Mouse (Mus musculus) heart, postnatal 0 days (tissue): ENCODE measurements around the gene Rab13. TPM values are rescaled to one million over a fixed set of nuclear protein-coding genes. Genes with fewer than 3 reads are reported as not detected.

ENCODE experiments used
- ATAC-seq: fragments of 200-750 bp; cut with Nextera tagmentation; 2 replicates; pipeline ENCODE4 v1.8.0; 2017; ENCODE audit warnings: low read depth, moderate number of reproducible peaks, moderate library complexity; ENCODE audit not compliant: insufficient read depth
- DNase-seq: peaks from one replicate; pipeline ENCODE4 v3.0.0-alpha.2; 2016; ENCODE audit warnings: low spot score
- H3K27ac ChIP-seq: fragments of 300-500 bp; sonication (generic); 2 replicates; pipeline ENCODE4 v1.5.1; 2014; ENCODE audit warnings: low read depth, mild to moderate bottlenecking
- H3K27me3 ChIP-seq: fragments of 300-500 bp; sonication (generic); 2 replicates; pipeline ENCODE4 v1.6.1; 2014; ENCODE audit warnings: low read length, mixed read lengths; ENCODE audit not compliant: control insufficient read depth, insufficient read depth
- H3K36me3 ChIP-seq: fragments of 300-500 bp; sonication (generic); replicated peaks from 2 replicates; pipeline ENCODE4 v1.6.1; 2014; ENCODE audit warnings: low read length, mixed read lengths; ENCODE audit not compliant: control insufficient read depth, insufficient read depth
- H3K4me1 ChIP-seq: fragments of 300-500 bp; sonication (generic); 2 replicates; pipeline ENCODE4 v1.6.1; 2014; ENCODE audit warnings: antibody characterized with exemption; ENCODE audit not compliant: control insufficient read depth, insufficient read depth
- H3K4me2 ChIP-seq: fragments of 300-500 bp; sonication (generic); 2 replicates; pipeline ENCODE4 v1.6.1; 2014; ENCODE audit warnings: low read depth, mild to moderate bottlenecking, low read length, moderate library complexity
- H3K4me3 ChIP-seq: fragments of 300-500 bp; sonication (generic); 2 replicates; pipeline ENCODE4 v1.5.1; 2014; ENCODE audit warnings: low read depth, low read length
- H3K9ac ChIP-seq: fragments of 300-500 bp; sonication (generic); replicated peaks from 2 replicates; pipeline ENCODE4 v1.6.1; 2014; ENCODE audit warnings: low read depth, low read length, mixed read lengths
- H3K9me3 ChIP-seq: fragments of 300-500 bp; sonication (generic); replicated peaks from 2 replicates; pipeline ENCODE4 v1.6.1; 2016; ENCODE audit warnings: low read length; ENCODE audit not compliant: control insufficient read depth
- CTCF ChIP-seq: IDR thresholded peaks from 2 replicates; pipeline ENCODE4 v1.5.1; 2016; ENCODE audit warnings: antibody characterized with exemption, control low read depth, low read depth
- EP300 ChIP-seq: IDR thresholded peaks from 2 replicates; pipeline ENCODE4 v1.6.1; 2016; ENCODE audit warnings: antibody characterized with exemption, low read depth
- WGBS: fragments of 180-500 bp; shearing (Covaris S2); extraction: QIAGEN DNeasy Blood & Tissue Kit; methylation state at CpG from one replicate; pipeline ENCODE4 v1.1.7; 2014; 5-methylcytosine and 5-hydroxymethylcytosine counted together
- polyA plus RNA-seq: library from polyadenylated mRNA; unstranded; fragments of >200 nt; fragmentation: Nextera tagmentation; extraction: Ambion mirVana; gene quantifications from 2 replicates; pipeline ENCODE4 v1.2.1, GENCODE M21; 2015
- total RNA-seq: library from RNA; depleted of rRNA; stranded (reverse); fragments of >200 nt; gene quantifications from 2 replicates; pipeline ENCODE4 v1.2.3, GENCODE M21; 2014; ENCODE audit warnings: low replicate concordance

The Rab13 gene
- total and polyA plus RNA-seq, 2 experiments from 2014 or later, result 13.7 to 18.2 TPM

GRCm38 (mm10) chr3:90209908-90210566 is 3.5 kb upstream of the Rab13 start:
- ATAC-seq (no peak), DNase-seq (no peak)
- Histone ChIP-seq H3K36me3 (peaks cover 46% of the 10 kb centered on the region), H3K9me3 (no peaks in the 10 kb centered on the region), H3K4me2 (no peak overlapping the region), H3K27ac (no peak overlapping the region), H3K9ac (no peak overlapping the region), H3K4me1 (peaks cover 18% of the 10 kb centered on the region), H3K4me3 (no peak overlapping the region), H3K27me3 (no peaks in the 10 kb centered on the region)
- TF ChIP-seq CTCF, result no peak
- TF ChIP-seq EP300, result no peak
- 91% methylated on average over 5 of the region's 5 CpGs for WGBS

GRCm38 (mm10) chr3:90211475-90212398 is 1.8 kb upstream of the Rab13 start:
- H3K27ac ChIP-seq, result peak overlapping the region; percentile 14; the same call in 1 of the 2 replicates
- no peak for TF ChIP-seq CTCF
- peak overlapping the region; percentile 97; the same call in 1 of the 2 replicates for H3K9ac ChIP-seq
- 64% methylated on average over 13 of the region's 13 CpGs for WGBS
- H3K4me1 ChIP-seq, result peaks cover 18% of the 10 kb centered on the region
- peaks cover 46% of the 10 kb centered on the region for H3K36me3 ChIP-seq
- no peaks in the 10 kb centered on the region for H3K27me3 ChIP-seq
- ATAC-seq (no peak), DNase-seq (no peak)
- H3K4me3 ChIP-seq, result peak overlapping the region; percentile 99
- no peaks in the 10 kb centered on the region for H3K9me3 ChIP-seq
- peak overlapping the region; percentile 93 for H3K4me2 ChIP-seq

- H3K4me3 ChIP-seq, result peak overlapping the region; percentile 99
- H3K27ac ChIP-seq, result peak overlapping the region; percentile 94; the same call in 1 of the 2 replicates
- ATAC-seq, result no peak
- no peaks in the 10 kb centered on the region for H3K27me3 ChIP-seq
- H3K9ac ChIP-seq, result peak overlapping the region; percentile 97
- peaks cover 18% of the 10 kb centered on the region for H3K4me1 ChIP-seq
- DNase-seq, result no peak
- TF ChIP-seq CTCF (no peak), EP300 (no peak)
- WGBS, result 16% methylated on average over 5 of the region's 5 CpGs
- no peaks in the 10 kb centered on the region for H3K9me3 ChIP-seq
- H3K4me2 ChIP-seq, result peak overlapping the region; percentile 93
- H3K36me3 ChIP-seq, result peaks cover 45% of the 10 kb centered on the region
Observed at GRCm38 (mm10) chr3:90212723-90213122, 772 bp upstream of the Rab13 start.

GRCm38 (mm10) chr3:90213956-90214684 is 625 bp downstream of the Rab13 start:
- Histone ChIP-seq H3K27me3 (no peaks in the 10 kb centered on the region), H3K4me1 (peaks cover 18% of the 10 kb centered on the region), H3K9ac (peak overlapping the region; percentile 97; the same call in 1 of the 2 replicates), H3K4me3 (peak overlapping the region; percentile 99), H3K27ac (peak overlapping the region; percentile 49; the same call in 1 of the 2 replicates), H3K4me2 (peak overlapping the region; percentile 93), H3K9me3 (no peaks in the 10 kb centered on the region), H3K36me3 (peaks cover 31% of the 10 kb centered on the region)
- DNase-seq (no peak), ATAC-seq (peak; percentile 42; the same call in 1 of the 2 replicates)
- TF ChIP-seq CTCF (no peak), EP300 (no peak)
- WGBS, result 15% methylated on average over 12 of the region's 12 CpGs

- ATAC-seq (no peak), DNase-seq (no peak)
- no peak overlapping the region for H3K4me2 ChIP-seq
- H3K27me3 ChIP-seq, result no peaks in the 10 kb centered on the region
- peaks cover 18% of the 10 kb centered on the region for H3K4me1 ChIP-seq
- H3K9me3 ChIP-seq, result no peaks in the 10 kb centered on the region
- no peak overlapping the region for H3K4me3 ChIP-seq
- 29% methylated on average over 1 of the region's 1 CpGs for WGBS
- H3K9ac ChIP-seq, result no peak overlapping the region
- H3K27ac ChIP-seq, result no peak overlapping the region
- H3K36me3 ChIP-seq, result peaks cover 16% of the 10 kb centered on the region
- no peak for TF ChIP-seq EP300
- TF ChIP-seq CTCF, result no peak
Observed at GRCm38 (mm10) chr3:90215825-90216380, 2.4 kb downstream of the Rab13 start.
